Mouse (Mus musculus) kidney, adult 9 months (tissue): ENCODE results near the gene Gstm7.
A peak's percentile ranks its signal among the peaks of the same experiment; 100 is the strongest.

Source experiments
- DNase-seq: peaks from one replicate; pipeline ENCODE4 v3.0.0; 2022

Gstm7 gene

DNA sequence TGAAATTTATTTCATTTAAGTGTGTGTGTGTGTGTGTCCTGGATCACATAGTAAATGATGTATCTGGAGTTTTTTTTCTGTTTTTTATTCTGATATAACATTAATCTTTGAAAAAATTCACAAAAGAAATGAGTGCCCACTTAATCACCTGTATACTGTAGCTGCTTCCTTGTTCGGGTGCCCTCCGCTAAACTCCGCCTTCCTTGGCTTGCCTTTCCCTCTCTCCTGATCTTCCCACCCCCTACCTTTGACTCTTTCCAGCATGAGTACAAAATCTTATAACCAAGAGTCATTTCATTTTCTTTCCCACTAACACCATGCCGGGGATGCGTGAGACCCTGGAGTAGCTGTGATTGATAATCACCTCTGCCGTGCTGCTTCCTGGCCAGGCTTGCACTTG, 511 bp upstream of the Gstm7 start:
- DNase-seq = peak; percentile 72

DNA sequence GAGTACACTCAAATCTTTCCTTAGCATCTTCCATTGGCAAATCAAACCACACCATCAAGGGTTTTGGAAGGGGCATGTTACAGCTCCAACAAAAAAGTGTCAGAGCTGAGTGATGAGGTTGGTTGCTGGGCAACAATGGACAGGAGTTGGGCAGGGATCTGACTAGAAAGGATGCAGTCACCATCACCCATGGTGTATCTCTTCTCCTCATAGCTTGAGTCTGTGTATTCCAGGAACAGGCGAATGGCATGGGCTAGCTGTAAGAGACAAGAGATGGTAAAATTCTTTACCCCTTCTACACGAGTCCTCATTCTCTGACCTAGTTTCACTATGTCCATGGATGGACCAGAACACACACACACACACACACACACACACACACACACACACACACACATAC, 483 bp downstream of the Gstm7 start:
- DNase-seq = no peak

DNA sequence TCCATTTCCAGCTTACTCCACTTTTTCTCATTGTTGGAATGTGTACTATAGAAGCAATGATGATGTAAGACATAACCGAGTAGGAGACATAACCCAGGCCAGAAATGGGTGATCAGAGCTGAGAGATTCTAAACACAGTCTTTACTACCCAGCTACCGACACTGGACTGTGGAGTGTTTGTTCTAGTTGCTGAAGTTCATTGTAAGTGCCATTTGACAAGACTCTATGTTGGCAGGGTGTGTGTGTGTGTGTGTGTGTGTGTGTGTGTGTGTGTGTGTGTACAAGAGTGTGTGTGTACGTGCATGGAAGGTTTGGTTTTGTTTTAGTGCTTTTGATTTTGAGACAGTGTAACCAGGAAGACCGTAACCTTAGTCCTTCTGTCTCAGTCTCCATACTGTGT, 1.9 kb downstream of the Gstm7 start:
- no peak for DNase-seq

DNA sequence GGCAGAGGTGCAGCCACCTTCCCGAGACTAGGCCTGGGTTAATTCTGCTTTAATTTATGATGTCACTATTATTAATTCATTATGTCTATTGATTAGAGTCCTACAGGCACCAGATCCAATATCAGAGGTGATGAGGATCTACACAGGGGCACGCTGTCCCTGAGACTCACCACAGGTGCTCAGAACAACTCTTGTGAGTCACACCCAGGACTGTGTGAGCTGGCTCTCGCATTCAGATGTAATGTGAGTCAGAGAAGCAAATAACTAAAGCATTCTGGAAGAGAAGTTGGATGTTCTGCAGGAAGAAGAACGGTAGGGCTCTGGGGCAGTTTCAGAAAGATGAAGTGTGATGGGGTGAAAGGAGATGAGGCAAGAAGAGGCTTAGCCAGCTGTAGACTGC, 2.4 kb downstream of the Gstm7 start:
- no peak for DNase-seq

DNA sequence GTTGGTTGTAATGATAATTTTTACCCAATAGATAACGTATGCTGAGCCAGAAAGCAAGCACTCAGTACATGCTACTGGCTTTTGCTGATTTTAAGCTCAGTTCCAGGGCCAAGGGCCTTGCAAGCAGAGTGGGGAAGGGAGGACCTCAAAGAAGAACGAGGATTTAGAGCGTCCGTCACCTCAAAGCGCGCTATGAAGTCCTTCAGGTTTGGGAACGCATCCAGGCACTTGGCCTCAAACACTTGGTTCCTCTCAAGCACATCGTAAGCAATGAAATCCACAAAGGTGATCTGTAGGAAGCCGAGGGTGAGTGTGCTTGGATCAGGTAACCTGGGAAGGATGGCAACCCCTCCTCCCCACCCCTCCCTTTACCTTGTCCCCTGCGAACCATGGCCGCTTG, 2.9 kb downstream of the Gstm7 start:
- no peak for DNase-seq

DNA sequence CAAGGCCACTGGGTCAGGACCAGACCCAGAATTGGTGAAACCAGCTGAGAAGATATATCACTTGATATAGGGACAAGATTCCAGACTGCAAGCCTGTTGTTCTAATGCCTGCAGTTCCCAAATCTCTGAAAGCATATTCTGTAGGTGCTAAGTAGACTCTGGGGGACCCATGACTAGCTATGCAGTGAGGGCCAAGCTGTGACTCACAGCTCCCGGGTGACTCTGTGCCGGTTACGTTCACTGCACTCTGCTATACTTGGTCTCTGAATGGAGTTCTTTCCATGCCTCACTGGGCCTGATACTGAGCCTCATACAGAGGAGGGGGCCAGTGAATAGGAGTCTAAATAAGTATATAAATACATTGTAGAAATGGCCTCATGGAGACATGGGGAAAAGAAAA, 3.8 kb downstream of the Gstm7 start:
- DNase-seq = no peak

DNA sequence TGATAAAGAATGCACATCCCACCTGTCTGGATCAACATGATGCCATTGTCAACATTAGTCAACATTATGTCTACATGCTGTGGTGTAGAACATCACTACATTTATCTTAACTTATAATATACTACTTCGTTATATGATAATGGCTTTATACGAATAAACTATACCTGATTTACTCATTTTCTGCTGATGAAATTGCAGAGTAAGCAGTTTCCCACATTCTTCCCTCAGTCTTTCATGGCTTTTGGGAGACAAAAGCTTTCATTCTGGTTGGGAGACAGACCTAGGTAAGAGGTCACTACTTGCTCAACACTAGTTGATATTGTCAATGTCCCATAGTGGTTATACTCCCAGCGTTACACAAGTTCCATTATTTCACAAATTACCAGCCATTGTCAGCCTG, 6.3 kb downstream of the Gstm7 start:
- DNase-seq = no peak

DNA sequence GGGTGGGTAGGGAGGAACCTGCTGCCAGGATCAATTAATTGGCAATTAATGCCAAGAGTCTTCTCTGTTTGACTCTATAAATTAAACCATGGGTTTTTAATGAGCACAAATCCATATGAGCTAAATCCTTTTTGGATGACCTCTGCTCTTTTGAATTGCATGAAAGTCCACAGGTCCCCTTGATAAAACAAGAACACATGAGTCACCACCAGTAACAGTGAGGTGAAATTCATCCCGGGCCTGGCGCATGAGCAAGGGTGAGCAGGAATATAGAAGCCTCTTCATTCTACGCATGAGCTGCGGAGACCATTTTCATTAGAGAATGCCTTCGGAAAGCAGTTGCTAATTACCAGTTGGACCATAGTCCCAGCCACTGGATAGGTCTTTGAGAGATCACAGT, 11.3 kb downstream of the Gstm7 start:
- no peak for DNase-seq

DNA sequence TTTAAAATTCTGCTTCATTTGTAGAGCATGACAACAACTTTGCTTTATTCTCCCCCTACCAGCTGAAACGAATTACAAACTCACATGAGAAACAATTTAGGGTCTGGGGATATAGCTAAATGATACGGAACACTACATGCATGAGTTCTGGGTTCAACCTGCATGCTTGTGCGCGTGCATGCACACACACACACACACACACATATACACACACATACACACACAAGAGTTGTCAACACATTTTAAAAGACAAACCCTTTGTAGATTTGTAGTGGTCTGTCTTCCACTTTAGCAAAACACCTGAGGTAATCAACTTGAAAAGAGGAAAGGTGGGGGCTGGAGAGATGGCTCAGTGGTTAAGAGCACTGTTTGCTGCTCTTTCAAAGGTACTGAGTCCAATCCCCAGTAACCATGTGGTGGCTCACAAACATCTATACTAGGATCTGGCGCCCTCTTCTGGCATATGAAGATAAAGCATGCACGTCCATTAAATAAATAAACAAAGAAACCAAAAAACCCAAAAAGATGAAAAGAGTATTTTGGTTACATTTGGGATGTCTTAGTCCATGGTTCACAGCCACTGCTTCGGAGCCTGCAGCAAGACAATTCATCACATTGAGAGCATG, 13.7 kb downstream of the Gstm7 start:
- DNase-seq = peak; percentile 84

DNA sequence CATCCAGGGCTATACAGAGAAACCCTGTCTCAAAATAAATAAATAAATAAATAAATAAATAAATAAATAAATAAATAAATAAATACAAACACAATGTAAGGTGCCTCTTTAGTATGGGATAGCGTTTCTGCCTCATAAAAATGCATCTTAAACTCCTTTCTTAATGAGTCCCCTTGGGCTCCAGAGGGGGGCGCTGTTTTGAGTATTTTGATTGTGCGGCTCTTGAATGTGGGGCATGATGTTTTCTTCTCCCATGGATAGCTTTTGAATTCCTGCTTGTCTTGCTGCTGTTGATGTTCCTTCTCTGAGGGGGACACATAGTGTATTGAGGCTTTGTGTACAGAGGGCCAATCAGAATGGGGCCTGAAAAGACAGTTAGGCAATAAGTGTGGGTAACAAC, 14.5 kb downstream of the Gstm7 start:
- no peak for DNase-seq

DNA sequence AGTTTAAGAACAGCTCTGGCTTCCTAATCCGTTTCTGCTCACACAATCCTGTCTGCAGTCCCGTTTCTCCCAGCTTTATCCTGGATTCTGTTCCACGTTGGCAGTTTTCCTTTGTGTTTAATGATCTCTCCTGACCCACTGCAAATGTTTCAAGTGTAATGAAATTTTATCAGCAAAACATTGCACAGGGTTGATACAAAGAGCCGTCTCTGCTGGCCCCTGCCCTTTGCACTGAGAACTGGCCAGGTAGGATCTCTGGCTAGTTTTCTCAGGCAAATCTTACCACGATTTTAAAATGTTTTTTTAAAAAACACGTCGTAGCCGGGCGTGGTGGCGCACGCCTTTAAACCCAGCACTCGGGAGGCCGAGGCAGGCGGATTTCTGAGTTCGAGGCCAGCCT, 14.9 kb downstream of the Gstm7 start:
- no peak for DNase-seq

DNA sequence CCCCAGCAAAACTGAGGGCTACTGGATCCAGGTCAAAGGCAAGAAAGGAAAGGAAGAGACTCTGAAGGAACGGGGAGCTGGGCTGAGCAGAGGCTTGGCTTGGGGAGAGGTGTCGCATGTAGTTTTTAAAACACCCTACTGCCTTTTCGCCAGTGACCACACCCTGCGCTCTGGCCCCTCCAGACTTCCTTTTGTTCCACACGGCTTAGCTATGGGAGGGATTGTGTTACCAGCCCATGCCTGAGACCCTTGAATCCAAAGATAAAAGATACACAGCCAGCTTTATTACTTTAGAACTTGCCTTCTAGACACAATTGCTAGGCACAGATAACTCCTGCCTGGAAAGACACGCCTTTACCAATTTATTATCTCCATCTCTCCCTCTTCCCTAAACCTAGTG, 25.7 kb downstream of the Gstm7 start:
- no peak for DNase-seq

DNA sequence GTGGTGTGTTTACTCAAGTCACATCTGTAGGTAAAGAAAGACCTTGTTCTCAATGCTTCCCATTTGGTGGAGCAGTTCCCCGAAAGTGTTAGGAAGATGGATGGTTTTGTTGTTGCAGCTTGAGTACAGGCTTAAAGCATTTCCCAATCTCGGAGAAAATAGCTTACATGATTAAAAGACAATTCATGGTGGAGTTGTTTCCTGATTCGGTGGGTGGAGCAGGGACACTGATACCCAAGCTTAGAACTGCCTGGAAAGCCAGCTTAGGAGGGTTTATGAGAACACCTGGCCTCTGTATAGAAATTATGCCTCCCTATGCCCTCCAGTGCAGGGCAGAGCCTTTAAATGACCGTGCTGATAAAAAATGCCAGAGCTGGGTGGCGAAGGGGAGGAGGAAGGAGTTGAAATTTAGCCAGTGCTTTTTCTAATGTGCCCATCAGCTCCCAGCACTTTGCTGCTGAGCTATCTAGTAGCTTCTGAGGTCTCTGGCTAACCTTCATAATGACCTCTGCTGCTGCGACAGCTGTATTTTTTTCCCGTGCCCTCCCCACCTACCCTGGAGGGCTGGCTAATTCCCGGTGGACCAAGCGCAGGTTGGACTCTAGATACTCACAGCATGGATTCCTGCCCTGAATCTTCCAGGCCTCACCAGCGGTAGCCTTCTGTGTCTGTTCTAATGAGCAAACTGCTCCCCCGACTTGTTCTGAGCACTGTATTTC, 30.5 kb downstream of the Gstm7 start:
- DNase-seq = peak; percentile 57

DNA sequence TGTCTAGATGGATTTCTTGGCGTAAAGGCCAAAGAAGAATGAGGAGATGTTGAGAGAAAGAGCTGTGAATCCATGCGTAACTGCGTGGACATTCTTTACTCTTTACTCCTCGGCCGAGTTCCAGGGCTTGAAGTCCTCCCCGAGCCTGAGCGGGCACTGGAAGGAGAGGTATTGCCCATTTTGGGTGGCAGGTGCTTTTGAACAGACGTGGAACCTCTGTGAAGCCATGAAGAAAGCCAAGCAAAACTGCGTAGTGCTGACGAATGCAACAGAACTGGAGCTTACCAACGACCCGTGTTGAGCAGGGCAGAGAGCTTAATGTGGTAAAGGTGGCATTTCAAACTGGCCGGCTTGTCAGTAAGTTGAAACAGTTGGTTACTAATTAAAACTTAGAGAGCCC, 32.9 kb downstream of the Gstm7 start:
- peak; percentile 84 for DNase-seq

DNA sequence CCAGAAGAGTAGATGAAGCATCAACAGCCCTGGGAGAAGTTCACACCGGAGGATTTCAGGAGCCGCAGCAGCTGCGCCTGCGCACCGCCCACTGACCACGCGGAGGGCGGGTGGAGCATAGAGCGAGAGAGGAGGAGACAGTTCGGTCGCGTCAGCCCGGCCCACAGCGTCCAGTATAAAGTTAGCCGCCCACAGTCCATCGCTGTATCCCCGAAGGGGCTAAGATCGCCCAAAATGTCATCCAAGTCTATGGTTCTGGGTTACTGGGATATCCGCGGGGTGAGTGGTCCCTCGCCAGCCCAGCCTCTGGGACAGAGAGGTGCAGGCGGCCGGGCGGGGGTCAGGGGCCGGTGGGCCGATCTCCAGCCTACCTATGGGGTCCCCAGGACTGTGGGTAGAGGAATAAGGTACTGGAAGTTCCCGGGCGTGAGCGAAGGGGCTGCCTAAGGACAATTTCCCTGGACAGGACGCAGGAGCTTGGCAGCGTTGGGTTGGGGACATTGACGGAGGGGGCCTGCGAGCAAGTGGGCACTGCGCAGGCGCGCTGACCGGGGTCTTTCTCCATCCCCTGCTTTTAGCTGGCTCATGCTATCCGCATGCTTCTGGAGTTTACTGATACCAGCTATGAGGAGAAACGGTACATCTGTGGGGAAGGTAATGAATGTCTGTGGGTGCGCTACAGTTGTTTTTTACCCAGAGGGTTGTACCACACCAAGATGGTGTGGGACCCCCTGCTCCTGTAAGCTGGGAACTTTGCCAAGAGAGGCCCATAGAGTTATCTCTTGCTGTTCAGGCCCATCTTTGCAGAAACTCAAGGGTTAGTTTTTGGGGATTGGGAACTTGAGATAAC, 35.7 kb downstream of the Gstm7 start, which contains the start of gene Gstm5:
TSS of gene Gstm5 (plus strand) at position 102 of the 850 bp plus-strand sequence.
- peak; percentile 90 for DNase-seq

DNA sequence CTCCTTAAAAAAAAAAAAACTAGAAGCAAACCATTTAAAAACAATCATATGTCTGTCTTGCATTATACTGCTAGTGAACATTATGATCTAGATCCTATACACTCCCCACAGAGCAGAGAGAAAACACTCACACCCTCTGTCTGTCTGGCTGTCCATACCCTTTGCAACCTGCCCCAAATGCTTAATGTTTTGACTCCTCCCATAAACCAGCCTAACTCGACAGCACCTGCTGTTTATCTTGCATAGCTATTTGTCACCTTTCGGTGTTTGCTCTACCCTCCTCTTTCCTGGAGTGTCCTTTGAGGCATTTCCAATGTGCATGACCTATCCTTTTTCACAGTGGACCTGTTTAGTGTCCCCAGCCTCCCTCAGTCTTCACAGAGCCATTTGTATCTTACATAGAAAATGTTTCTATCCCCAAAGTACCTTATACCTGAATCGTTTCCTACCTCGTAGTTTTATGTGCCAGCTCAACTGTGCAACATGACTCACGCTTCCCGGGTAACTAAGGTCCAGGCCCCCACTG, 36.4 kb downstream of the Gstm7 start:
- DNase-seq = peak; percentile 27

DNA sequence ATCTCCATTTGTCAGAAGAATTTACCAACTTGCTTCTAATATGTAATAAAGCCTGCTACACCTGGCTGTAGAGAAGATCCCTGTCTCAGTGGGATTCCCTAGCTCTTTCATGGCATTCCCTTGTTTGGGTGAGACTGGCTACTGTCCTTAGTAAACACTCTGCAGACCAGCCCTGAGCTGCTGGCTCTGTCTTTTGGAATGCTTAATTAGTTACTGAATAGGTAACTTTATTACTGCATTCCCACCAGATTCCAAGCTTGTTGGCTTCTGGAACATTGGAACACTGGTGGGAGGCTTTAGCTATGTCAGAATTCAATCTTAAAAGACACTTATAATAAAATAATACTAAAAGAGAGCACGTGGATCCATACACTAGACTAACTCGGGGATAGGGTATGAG, 42.4 kb downstream of the Gstm7 start:
- peak; percentile 78 for DNase-seq

DNA sequence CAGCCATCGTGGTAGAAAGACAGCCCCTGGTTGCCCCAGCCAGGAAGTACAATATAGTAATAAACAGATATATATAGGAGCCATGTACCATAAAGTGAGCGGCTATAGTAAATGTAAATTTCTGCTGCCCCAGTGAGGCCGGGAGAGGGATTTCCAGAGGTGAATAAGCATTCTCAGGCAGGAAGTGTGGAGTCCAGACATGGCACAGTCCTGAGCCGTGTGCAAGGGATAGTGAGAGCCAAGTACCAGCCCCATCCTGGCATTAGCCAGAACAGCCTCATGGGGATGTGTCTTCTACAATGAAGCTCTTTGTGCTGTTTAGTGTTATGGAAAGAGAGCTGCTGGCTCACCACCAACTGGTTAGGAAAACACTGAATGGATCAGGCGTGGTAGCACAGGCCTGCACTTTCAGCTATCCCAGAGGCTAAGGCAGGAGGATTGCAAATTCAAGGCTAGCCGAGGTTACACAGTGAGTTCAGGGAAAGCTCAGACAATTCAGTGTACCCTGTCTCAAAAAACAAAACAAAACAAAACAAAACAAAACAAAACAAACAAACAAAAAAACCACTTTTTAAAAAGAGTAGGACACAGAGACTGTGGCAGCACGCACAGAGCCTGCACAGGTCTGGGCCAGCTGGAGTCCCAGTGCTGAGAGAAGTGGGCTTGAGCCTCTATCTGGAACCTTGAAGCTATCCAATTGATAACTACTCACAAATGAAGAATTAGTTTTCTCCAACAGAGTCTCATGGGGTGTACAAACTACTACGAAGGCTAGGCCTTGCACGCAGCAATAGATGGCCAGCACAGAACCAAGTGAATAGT, 43.7 kb downstream of the Gstm7 start:
- DNase-seq = no peak

DNA sequence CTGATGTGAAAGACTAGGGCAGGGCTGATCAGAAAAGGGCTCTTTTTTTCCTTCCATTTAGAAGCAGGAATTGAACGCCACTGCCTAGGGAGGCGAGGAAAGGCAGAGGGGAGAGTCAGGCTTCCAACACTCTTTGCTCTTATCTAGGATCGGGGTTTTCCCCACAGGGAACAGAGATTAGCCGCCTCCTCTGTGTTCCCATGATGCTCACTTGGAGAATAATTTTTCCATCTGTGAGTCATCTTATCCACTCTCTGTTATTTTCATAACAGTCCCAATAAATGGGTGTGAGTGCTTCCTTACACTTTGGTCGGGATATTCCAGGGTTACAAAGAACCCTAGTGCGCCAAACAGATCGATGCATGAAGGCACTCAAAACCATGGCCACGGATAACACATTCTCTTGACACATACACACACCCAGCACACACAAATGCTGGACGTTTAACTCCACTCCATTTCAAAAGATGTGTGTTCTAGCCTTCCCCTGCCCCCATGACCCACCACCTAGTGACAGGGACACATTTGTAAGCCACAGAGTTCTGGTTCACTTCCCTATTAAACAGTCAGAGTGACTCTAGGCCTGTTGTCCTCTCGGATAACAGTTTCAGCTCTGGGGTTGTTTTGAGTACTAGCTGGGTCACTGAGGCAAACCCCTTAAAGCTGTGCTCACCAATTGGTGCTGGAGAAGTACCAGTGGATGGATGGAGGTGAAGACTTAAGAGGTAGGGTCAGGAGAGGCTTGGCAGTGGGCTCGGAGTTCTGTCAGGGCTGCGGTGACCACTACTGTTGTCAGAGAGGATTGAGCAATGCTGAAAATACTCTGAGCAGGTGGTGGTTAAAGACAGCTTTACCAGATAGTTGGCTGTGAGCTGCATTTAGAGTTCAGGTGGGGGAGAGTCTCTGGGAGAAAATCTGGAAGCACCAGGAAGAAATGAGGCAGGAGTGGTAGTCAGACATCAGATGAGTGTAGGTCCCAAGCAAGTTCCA, 53.6 kb downstream of the Gstm7 start:
- DNase-seq = no peak

DNA sequence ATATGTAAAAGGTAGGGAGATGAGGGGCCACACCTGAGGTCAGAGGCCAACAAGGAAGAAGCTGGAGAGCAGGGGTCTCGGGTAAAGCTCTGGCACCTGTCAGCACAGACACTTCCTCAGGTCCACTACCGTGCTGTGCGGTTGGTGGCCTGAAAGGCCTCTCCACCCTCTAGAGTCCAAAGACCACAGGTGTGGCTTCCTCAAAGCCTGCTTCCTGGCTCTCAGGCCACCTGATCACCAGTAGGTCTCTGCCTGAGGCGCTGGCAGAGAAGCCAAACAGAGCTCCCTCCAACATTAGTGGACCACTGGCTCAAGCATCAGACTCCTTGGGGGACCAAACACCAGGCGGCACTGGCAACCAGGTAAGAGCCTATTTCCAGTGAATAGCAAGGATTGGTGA, 54.6 kb downstream of the Gstm7 start, which contains the start of gene Eps8l3:
TSS of gene Eps8l3 (plus strand) at position 225 of the 400 bp plus-strand sequence.
- no peak for DNase-seq
